Mouse (Mus musculus) ES-E14 (cell line): ENCODE results near the gene Ccn5.

ENCODE experiments used
- MAFK ChIP-seq: IDR thresholded peaks from 2 replicates; pipeline ENCODE4 v1.6.1; 2014; ENCODE audit warnings: mild to moderate bottlenecking, low read depth, low read length, inconsistent platforms; ENCODE audit not compliant: insufficient read depth
- ZC3H11A ChIP-seq: IDR thresholded peaks from 2 replicates; pipeline ENCODE4 v1.6.1; 2012; ENCODE audit warnings: low read depth, mild to moderate bottlenecking, inconsistent platforms, low read length, borderline replicate concordance

- TF ChIP-seq MAFK, result no peak
- no peak for TF ChIP-seq ZC3H11A
Measured at GRCm38 (mm10) chr2:163798411-163798810, 22.2 kb upstream of the Ccn5 start.
